Mouse (Mus musculus) megakaryocyte, embryonic 14.5 days (primary cell): Measurements from ENCODE around the gene Epas1. TPM values are rescaled to one million over a fixed set of nuclear protein-coding genes. Genes with fewer than 3 reads are reported as not detected.

Source experiments
- H3K27me3 ChIP-seq: replicated peaks from 2 replicates; pipeline ENCODE3; 2012; ENCODE audit warnings: inconsistent platforms
- H3K36me3 ChIP-seq: replicated peaks from 2 replicates; pipeline ENCODE3; 2012; ENCODE audit warnings: low read length, inconsistent platforms, mixed read lengths
- H3K4me1 ChIP-seq: 2 replicates; pipeline ENCODE4 v1.6.1; 2012; ENCODE audit warnings: inconsistent platforms
- H3K4me3 ChIP-seq: replicated peaks from 2 replicates; pipeline ENCODE3; 2012; ENCODE audit warnings: moderate library complexity, mild to moderate bottlenecking, inconsistent platforms
- H3K9me3 ChIP-seq: 2 replicates; pipeline ENCODE4 v1.6.1; 2012; ENCODE audit warnings: inconsistent platforms
- FLI1 ChIP-seq: IDR thresholded peaks from 2 replicates; pipeline ENCODE4 v1.6.1; 2012; ENCODE audit warnings: low read length, inconsistent platforms, mixed read lengths
- GATA1 ChIP-seq: IDR thresholded peaks from 3 replicates; pipeline ENCODE4 v1.6.1; 2012; ENCODE audit warnings: mixed read lengths, low read length, inconsistent platforms, borderline replicate concordance
- polyA plus RNA-seq: library from polyadenylated mRNA; stranded (reverse); fragments of >175 nt; gene quantifications from 2 replicates; pipeline ENCODE4 v1.2.3, GENCODE M21; 2012; ENCODE audit warnings: low replicate concordance; ENCODE audit not compliant: insufficient read depth

Gene Epas1
- polyA plus RNA-seq, 1 experiment, result 0.96 TPM

DNA sequence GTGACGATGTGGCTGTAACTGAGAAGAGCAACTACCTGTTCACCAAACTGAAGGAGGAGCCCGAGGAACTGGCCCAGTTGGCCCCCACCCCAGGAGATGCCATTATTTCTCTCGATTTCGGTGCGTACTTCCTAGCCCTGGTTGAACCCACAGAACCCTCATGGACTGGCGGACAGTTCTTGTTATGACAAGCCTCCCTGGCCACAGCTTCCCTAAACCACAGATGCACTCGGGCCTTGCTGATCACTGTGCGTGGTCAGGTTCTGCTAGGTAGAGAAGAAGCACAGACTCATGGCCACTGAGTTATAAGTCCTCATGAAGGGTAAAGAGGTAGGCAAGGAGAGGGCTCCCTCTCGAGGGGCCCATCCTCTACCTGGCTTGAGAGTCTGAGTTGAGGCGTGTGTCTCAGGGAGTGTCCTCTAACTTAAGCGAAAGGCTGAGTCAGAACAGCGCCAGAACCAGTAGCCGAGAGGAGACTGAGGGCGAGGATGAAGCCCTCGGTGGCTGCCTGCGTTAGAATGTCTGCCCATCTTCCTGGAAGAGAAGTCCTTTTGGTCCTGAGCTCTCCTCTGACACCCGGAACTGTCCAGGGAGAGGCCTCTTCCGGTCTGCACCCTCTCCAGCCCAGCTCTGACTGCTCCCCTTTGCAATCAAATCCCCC, 71.1 kb downstream of the Epas1 start:
- no peaks in the 10 kb centered on the region for H3K36me3 ChIP-seq
- TF ChIP-seq GATA1 (no peak), FLI1 (no peak)
- no peak overlapping the region for H3K4me3 ChIP-seq
- peaks cover 78% of the 10 kb centered on the region for H3K27me3 ChIP-seq
- H3K4me1 ChIP-seq, result peaks cover 19% of the 10 kb centered on the region
- H3K9me3 ChIP-seq, result no peaks in the 10 kb centered on the region

DNA sequence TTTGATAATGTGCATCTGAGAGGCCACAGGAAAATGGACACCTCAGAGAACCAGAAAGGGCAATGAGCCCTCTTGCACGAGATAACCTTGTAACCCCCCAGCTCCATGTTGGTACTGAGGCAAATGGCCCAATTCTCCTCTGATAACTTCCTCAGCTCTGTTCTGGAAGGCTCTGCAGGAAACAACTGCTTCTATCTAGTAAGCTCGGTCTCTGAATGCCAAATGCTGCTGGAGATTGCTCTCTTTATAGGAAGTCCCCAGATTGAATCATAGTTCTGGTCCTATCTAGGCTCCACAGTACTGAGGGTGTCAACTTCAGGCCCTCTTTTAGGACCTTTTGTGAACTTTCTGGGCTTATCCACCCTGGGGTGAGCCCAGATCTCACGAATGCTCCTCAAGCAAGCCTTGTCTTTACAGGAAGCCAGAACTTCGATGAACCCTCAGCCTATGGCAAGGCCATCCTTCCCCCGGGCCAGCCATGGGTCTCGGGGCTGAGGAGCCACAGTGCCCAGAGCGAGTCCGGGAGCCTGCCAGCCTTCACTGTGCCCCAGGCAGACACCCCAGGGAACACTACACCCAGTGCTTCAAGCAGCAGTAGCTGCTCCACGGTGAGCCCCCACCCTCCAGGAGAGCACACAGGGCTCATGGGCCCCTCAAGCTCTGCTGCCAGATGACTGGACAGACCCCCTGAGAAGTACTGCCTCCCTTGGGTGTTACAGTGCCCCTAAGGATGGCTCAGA, 71.8 kb downstream of the Epas1 start:
- no peaks in the 10 kb centered on the region for H3K9me3 ChIP-seq
- peaks cover 19% of the 10 kb centered on the region for H3K4me1 ChIP-seq
- H3K4me3 ChIP-seq, result no peak overlapping the region
- H3K27me3 ChIP-seq, result peaks cover 79% of the 10 kb centered on the region
- H3K36me3 ChIP-seq, result no peaks in the 10 kb centered on the region
- TF ChIP-seq GATA1 (no peak), FLI1 (no peak)

DNA sequence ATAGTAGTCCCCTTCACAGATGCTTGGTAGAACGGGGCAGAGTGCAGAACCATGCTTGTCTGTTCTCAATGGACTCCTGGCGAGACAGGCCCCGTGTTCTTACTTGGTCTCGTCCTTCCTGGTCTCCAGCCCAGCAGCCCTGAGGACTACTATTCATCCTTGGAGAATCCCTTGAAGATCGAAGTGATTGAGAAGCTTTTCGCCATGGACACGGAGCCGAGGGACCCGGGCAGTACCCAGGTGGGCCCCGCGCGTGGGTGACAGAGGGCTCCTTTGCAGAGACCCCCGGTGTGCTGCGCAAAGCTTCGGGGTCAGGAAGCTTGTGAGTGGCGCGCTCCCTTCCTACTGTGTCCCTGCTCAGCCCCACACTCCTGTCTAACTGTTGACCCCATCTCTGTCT, 72.9 kb downstream of the Epas1 start:
- Histone ChIP-seq H3K27me3 (peaks cover 82% of the 10 kb centered on the region), H3K36me3 (no peaks in the 10 kb centered on the region), H3K9me3 (no peaks in the 10 kb centered on the region), H3K4me1 (peaks cover 19% of the 10 kb centered on the region), H3K4me3 (no peak overlapping the region)
- no peak for TF ChIP-seq GATA1
- no peak for TF ChIP-seq FLI1

DNA sequence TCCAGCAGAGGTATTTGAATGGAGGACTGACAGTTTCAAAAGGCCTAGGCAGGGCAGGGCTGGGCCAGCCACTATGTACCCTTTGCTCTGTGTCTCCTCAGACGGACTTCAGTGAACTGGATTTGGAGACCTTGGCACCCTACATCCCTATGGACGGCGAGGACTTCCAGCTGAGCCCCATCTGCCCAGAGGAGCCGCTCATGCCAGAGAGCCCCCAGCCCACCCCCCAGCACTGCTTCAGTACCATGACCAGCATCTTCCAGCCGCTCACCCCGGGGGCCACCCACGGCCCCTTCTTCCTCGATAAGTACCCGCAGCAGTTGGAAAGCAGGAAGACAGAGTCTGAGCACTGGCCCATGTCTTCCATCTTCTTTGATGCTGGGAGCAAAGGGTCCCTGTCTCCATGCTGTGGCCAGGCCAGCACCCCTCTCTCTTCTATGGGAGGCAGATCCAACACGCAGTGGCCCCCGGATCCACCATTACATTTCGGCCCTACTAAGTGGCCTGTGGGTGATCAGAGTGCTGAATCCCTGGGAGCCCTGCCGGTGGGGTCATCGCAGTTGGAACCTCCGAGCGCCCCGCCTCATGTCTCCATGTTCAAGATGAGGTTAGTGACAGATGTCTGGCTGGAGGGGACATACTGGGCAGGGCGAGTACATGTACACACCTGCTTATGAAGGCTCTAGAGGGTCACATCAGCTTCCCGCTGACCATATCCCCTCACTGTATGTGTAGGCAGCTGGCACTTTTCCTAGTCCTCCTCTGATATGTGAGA, 74.1 kb downstream of the Epas1 start:
- H3K27me3 ChIP-seq, result peaks cover 77% of the 10 kb centered on the region

DNA sequence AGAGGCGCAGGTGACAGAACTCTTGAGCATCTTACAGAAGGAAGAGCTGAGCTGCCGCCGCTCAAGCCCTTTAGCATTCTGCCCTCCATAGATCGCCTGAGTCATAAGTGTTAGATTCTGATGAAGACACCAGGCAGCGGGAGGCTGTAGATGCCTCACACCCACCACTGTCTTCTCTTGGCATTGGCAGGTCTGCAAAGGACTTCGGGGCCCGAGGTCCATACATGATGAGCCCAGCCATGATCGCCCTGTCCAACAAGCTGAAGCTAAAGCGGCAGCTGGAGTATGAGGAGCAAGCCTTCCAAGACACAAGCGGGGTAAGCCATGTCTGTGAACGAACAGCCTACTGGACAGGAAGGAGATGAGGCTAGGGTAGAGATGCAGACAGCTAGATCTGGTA, 75.0 kb downstream of the Epas1 start:
- peaks cover 10% of the 10 kb centered on the region; the same call in 1 of the 2 replicates for H3K4me1 ChIP-seq
- peaks cover 74% of the 10 kb centered on the region for H3K27me3 ChIP-seq
- no peaks in the 10 kb centered on the region for H3K36me3 ChIP-seq
- TF ChIP-seq FLI1 (no peak), GATA1 (no peak)
- H3K4me3 ChIP-seq, result no peak overlapping the region
- H3K9me3 ChIP-seq, result no peaks in the 10 kb centered on the region

More for the DNA sequence above, 74.1 kb downstream of the Epas1 start:
- Histone ChIP-seq H3K36me3 (no peaks in the 10 kb centered on the region), H3K9me3 (no peaks in the 10 kb centered on the region), H3K4me3 (no peak overlapping the region), H3K4me1 (peaks cover 11% of the 10 kb centered on the region; the same call in 1 of the 2 replicates)
- TF ChIP-seq GATA1 (no peak), FLI1 (no peak)

DNA sequence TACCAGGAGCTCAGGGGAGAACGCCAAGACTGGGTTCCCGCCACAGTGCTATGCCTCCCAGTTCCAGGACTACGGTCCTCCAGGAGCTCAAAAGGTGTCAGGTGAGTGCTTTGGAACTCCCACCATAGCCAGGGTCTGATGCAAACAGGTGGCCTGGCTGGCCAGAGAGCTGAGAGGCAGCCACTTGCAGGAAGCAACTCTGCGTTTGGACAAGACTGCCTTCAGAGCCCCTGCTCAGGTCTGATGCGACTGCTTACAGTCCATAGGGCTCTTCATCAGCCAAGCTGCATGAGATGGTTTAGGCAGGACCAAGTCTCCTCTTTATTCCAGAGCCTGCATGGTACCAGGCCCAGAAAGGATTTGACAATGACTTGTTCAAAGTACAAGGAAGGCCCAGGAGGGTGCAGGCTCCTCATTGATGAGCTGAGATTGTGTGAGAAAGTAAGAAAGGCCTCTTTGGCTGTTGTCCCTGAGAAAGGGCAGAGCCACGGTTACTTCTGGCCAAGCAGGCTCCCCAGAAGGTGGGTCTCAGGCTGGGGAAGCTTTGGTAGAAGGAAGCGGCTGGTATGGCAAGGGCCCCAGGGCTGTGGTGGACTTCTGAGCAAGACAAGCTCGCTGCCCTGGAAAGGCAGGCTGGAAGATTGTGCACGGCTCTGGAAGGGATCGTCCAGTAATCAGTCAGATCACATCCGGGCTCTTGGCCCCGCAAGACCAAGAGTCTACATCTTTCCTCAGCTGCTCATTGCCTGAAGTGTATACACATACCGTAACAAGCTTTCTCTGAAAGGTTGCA, 76.1 kb downstream of the Epas1 start:
- no peaks in the 10 kb centered on the region for H3K36me3 ChIP-seq
- H3K27me3 ChIP-seq, result peaks cover 68% of the 10 kb centered on the region
- H3K9me3 ChIP-seq, result no peaks in the 10 kb centered on the region
- TF ChIP-seq FLI1 (no peak), GATA1 (no peak)
- H3K4me1 ChIP-seq, result peaks cover 5% of the 10 kb centered on the region; the same call in 1 of the 2 replicates
- H3K4me3 ChIP-seq, result no peak overlapping the region

DNA sequence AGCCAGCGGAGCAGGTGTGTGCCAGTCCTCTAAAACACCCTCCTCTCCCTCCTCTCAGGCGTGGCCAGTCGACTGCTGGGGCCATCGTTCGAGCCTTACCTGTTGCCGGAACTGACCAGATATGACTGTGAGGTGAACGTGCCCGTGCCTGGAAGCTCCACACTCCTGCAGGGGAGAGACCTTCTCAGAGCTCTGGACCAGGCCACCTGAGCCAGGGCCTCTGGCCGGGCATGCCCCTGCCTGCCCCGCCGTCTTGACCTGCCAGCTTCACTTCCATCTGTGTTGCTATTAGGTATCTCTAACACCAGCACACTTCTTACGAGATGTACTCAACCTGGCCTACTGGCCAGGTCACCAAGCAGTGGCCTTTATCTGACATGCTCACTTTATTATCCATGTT, 77.4 kb downstream of the Epas1 start:
- no peak overlapping the region for H3K4me3 ChIP-seq
- H3K9me3 ChIP-seq, result no peaks in the 10 kb centered on the region
- no peaks in the 10 kb centered on the region for H3K4me1 ChIP-seq
- TF ChIP-seq GATA1 (no peak), FLI1 (no peak)
- no peaks in the 10 kb centered on the region for H3K36me3 ChIP-seq
- H3K27me3 ChIP-seq, result peaks cover 62% of the 10 kb centered on the region

DNA sequence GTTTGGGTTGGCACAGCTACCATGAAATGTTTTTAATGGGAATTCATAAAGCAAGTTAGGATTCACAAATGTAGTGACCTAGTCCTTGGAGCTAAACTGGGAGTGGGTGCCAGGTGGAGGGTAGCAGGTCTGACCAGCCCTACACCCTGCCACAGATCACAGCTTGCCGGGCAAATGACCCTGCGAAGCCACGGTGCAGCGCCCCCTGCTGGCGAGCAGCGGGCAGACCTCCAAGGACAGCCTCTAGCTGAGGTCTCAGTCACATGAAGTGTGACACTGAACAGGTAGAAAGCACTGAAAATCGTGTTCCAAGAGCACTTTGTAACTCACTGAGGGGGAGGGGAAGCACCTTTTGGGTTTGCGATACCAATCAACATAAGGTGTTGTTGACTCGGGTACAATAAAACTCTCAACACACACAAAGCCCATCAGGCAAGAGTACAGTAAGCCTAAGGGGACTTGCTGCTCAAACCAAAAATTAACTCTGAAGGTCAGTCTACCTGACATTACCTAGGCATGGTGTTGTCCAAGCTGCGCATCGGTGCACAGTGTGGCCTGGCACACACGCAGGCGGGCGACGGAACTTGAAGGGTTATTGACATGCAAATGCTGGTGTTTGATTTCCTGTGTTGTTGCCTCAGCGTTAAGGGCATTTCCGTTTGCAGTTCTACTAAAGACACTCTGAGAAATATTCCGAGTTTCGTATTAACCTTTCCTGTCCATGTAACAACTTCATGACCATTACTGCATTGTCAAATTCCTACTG, 79.2 kb downstream of the Epas1 start:
- Histone ChIP-seq H3K4me3 (no peak overlapping the region), H3K4me1 (no peaks in the 10 kb centered on the region), H3K27me3 (peaks cover 52% of the 10 kb centered on the region), H3K36me3 (no peaks in the 10 kb centered on the region), H3K9me3 (no peaks in the 10 kb centered on the region)
- TF ChIP-seq GATA1, result no peak
- no peak for TF ChIP-seq FLI1

DNA sequence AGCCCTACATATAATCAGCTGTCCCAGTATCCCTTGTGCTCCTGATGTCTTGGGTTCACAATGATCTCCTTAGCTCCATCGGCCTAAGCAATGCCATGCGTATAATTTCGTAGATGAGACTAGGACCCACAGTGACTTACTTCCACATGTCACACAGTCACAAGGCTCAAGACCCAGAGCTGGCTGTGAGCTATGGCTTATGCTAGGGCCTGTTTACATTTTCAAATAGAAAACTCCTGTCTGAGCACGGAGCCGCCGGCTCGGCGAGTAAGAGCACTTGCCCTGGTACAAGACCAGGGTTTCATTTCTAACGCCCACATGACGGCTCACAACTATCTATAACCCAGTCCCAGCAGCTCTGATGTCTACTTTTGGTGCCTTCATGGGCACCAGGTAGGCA, 80.4 kb downstream of the Epas1 start:
- Histone ChIP-seq H3K4me1 (no peaks in the 10 kb centered on the region), H3K27me3 (peaks cover 47% of the 10 kb centered on the region), H3K36me3 (no peaks in the 10 kb centered on the region), H3K4me3 (no peak overlapping the region), H3K9me3 (no peaks in the 10 kb centered on the region)
- no peak for TF ChIP-seq GATA1
- TF ChIP-seq FLI1, result no peak
